In genomic region chr1:39656976-39657529, GRCm38 (mm10) we compare ENCODE assay signal across 24 mouse cellular contexts. TPM values are rescaled to one million over a fixed set of nuclear protein-coding genes. Genes with fewer than 3 reads are reported as not detected.
DNase-seq lines count a peak whose midpoint lies in the region; ATAC-seq lines count a peak whose summit lies in the region.
"Had no signal": no experiment of that assay in that cellular context is flagged by ENCODE, and none has a peak within 500 bp of the region (broad histone marks: within the 10 kb centered on the region; RNA-seq: fewer than 3 reads in every experiment).

No protein-coding gene starts in this region.

- 0 out of 2 replicates have a peak, but pooled peaks have one; percentile 23 for ATAC-seq in megakaryocyte progenitor cell, adult 5-6 weeks (replicated peaks; ENCODE audit: poor library complexity)
- no peak for ATAC-seq in neural tube, embryonic 15.5 days (ENCODE audit: low FRiP score)
- ATAC-seq: forebrain, embryonic 15.5 days had no signal

- intact Hi-C loops in heart, postnatal 14 days (cut with DNase I): no loop called here

- 0 out of 2 replicates have a peak, but pooled peaks cover 4% of the 10 kb centered on the region for H3K9me3 ChIP-seq in neural tube, embryonic 15.5 days (replicated peaks)
- H3K9me3 ChIP-seq: embryonic facial prominence, embryonic 12.5 days; forebrain, embryonic 15.5 days; liver, embryonic 15.5 days had no signal

- H3K4me3 ChIP-seq in neural tube, embryonic 15.5 days (replicated peaks): no peak overlapping the region
- H3K4me3 ChIP-seq: embryonic facial prominence, embryonic 12.5 days; forebrain, embryonic 15.5 days; hindbrain, embryonic 13.5 days; left cerebral cortex, adult 2 months; liver, embryonic 15.5 days had no signal

- no peaks in the 10 kb centered on the region for H3K36me3 ChIP-seq in neural tube, embryonic 15.5 days
- H3K36me3 ChIP-seq: embryonic facial prominence, embryonic 12.5 days; forebrain, embryonic 15.5 days; hindbrain, embryonic 13.5 days; liver, embryonic 15.5 days had no signal

- peak; percentile 17 to 27 for DNase-seq in adrenal gland, adult (ENCODE audit: inconsistent age in 2 of 2, low spot score in 1 of 2)
- DNase-seq in adrenal gland, postnatal 4 days (ENCODE audit: low spot score in 2 of 2): no peak
- DNase-seq in heart, adult 11 months: peak; percentile 21
- no peak for DNase-seq in heart, postnatal 14 days
- peak; percentile 52 for DNase-seq in adipocyte (ENCODE audit: low spot score)
- no peak for DNase-seq in kidney, adult 9 months
- DNase-seq: adrenal gland, adult 2 months; cerebellum, adult 11-12 months; cerebellum, postnatal 14 days; gastrocnemius, postnatal 14 days; heart, postnatal 36 days; kidney, adult 11 months; liver; lung, postnatal 4 days had no signal

- H3K4me1 ChIP-seq in neural tube, embryonic 15.5 days: no peaks in the 10 kb centered on the region
- H3K4me1 ChIP-seq: embryonic facial prominence, embryonic 12.5 days; forebrain, embryonic 15.5 days; hindbrain, embryonic 13.5 days; liver, embryonic 15.5 days had no signal

- no peak overlapping the region for H3K4me2 ChIP-seq in neural tube, embryonic 15.5 days
- H3K4me2 ChIP-seq: embryonic facial prominence, embryonic 12.5 days; forebrain, embryonic 15.5 days; hindbrain, embryonic 13.5 days; liver, embryonic 15.5 days had no signal

- peaks cover 7% of the 10 kb centered on the region; the same call in 1 of the 2 replicates for H3K27me3 ChIP-seq in neural tube, embryonic 15.5 days (replicated peaks)
- H3K27me3 ChIP-seq: CH12.LX had no signal

- no peak overlapping the region for H3K9ac ChIP-seq in neural tube, embryonic 15.5 days (replicated peaks)
- H3K9ac ChIP-seq: embryonic facial prominence, embryonic 12.5 days; forebrain, embryonic 15.5 days; hindbrain, embryonic 13.5 days; liver, embryonic 15.5 days had no signal

- H3K27ac ChIP-seq in neural tube, embryonic 15.5 days (replicated peaks): no peak overlapping the region
- H3K27ac ChIP-seq: embryonic facial prominence, embryonic 12.5 days; forebrain, embryonic 15.5 days; hindbrain, embryonic 13.5 days; kidney, postnatal 0 days; left cerebral cortex, adult 2 months; liver, embryonic 15.5 days had no signal

- WGBS in neural tube, embryonic 15.5 days: 81% methylated on average over 6 of the region's 6 CpGs

RNA-seq across cellular contexts. Expression of gene Creg2, which starts 5.8 kb away (rescaled TPM):
- under 1 TPM; 0.56 to 0.98 TPM for total RNA-seq in adrenal gland, postnatal 4 days (2021)
- not detected for total RNA-seq in heart, postnatal 14 days (2021)
- not detected in 2 replicates for total RNA-seq in megakaryocyte progenitor cell, adult 5-6 weeks (2015)
- total RNA-seq in megakaryocyte progenitor cell, adult 5-6 weeks (2017): not detected in 2 replicates
- 11.0 and 12.6 TPM in 2 replicates for polyA plus RNA-seq in neural tube, embryonic 15.5 days (2015; fragmentation: Nextera tagmentation; extraction: Ambion mirVana)
- total RNA-seq: CH12.LX; heart, postnatal 36 days; MEL had no signal
- polyA plus RNA-seq: liver, embryonic 15.5 days had no signal

Comparison
In these comparisons a context has a peak if more than half of its experiments do, and no peak if none do; other contexts are left out.
1. DNase-seq: peak in adrenal gland, adult (2 of 2), heart, adult 11 months (single experiment) and adipocyte (single experiment); none in adrenal gland, postnatal 4 days (0 of 2), heart, postnatal 14 days (0 of 2) and kidney, adult 9 months (single experiment).